Mouse (Mus musculus) gastrocnemius, postnatal 36 days (tissue): ENCODE measurements around the gene Tmem245. TPM values are rescaled to one million over a fixed set of nuclear protein-coding genes. Genes with fewer than 3 reads are reported as not detected.
"Not testable (repeated sequence)": the region's sequence is repeated elsewhere in the genome, so short reads cannot be mapped to it uniquely, and the experiment has no call there.

ENCODE experiments used
- DNase-seq, 2 experiments: peaks; one replicate each; pipeline ENCODE4 v3.0.0; 2022
- intact Hi-C: fragments of 180-260 bp; cut with DNase I; formaldehyde crosslinking; loops from one replicate; pipeline ENCODE4 v1.15.1; 2025
- total RNA-seq, 2 experiments: library from RNA; stranded (reverse); gene quantifications; 2 replicates each; pipeline ENCODE4 v1.2.3; 2021

Gene Tmem245
- total RNA-seq, 2 experiments from 2014 or later: 16.3 to 23.9 TPM

- DNase-seq, intact Hi-C loops: not testable (repeated sequence)
These were observed 76.7 kb downstream of the Tmem245 start for GRCm38 (mm10) chr4:56870541-56870940.

GRCm38 (mm10) chr4:56867761-56868160 lies 79.5 kb downstream of the Tmem245 start:
- intact Hi-C loops: no loop called here
- no peak for DNase-seq

- peak in 1 of 2 experiments; percentile 25 for DNase-seq
- intact Hi-C loops: no loop called here
These were observed 81.3 kb downstream of the Tmem245 start for GRCm38 (mm10) chr4:56865971-56866370.

GRCm38 (mm10) chr4:56865003-56865511 lies 82.2 kb downstream of the Tmem245 start, which contains the start of gene Ctnnal1:
Gene Ctnnal1 (minus strand): TSS chr4:56865188.
- intact Hi-C loops: no loop called here
- peak; percentile 78 to 82 for DNase-seq

- DNase-seq: no peak
- intact Hi-C loops: no loop called here
These were observed 82.7 kb downstream of the Tmem245 start for GRCm38 (mm10) chr4:56864417-56865001.

- no peak for DNase-seq
- intact Hi-C loops: no loop called here
These were observed 83.2 kb downstream of the Tmem245 start for GRCm38 (mm10) chr4:56864016-56864415.

GRCm38 (mm10) chr4:56861551-56861950 lies 85.7 kb downstream of the Tmem245 start:
- intact Hi-C loops: no loop called here
- DNase-seq: no peak

GRCm38 (mm10) chr4:56858733-56859132 lies 88.5 kb downstream of the Tmem245 start:
- intact Hi-C loops: no loop called here
- DNase-seq: no peak

- intact Hi-C loops: no loop called here
- no peak for DNase-seq
These were observed 90.8 kb downstream of the Tmem245 start for GRCm38 (mm10) chr4:56856371-56856949.

- DNase-seq: no peak
- intact Hi-C loops: no loop called here
These were observed 91.3 kb downstream of the Tmem245 start for GRCm38 (mm10) chr4:56855935-56856334.

- intact Hi-C loops: no loop called here
- no peak for DNase-seq
These were observed 96.5 kb downstream of the Tmem245 start for GRCm38 (mm10) chr4:56850724-56851123.

- DNase-seq: no peak
- intact Hi-C loops: no loop called here
These were observed 99.2 kb downstream of the Tmem245 start for GRCm38 (mm10) chr4:56848044-56848443.

- intact Hi-C loops: no loop called here
These were observed 99.8 kb downstream of the Tmem245 start for GRCm38 (mm10) chr4:56847400-56847799.

GRCm38 (mm10) chr4:56845896-56846533 lies 101.2 kb downstream of the Tmem245 start:
- intact Hi-C loops: no loop called here
- no peak for DNase-seq

More at GRCm38 (mm10) chr4:56847400-56847799, 99.8 kb downstream of the Tmem245 start:
- DNase-seq: no peak

GRCm38 (mm10) chr4:56844911-56845310 lies 102.3 kb downstream of the Tmem245 start:
- no peak for DNase-seq
- intact Hi-C loops: no loop called here

GRCm38 (mm10) chr4:56843963-56844362 lies 103.3 kb downstream of the Tmem245 start:
- intact Hi-C loops: no loop called here
- no peak for DNase-seq

- intact Hi-C loops: no loop called here
- no peak for DNase-seq
These were observed 104.7 kb downstream of the Tmem245 start for GRCm38 (mm10) chr4:56842501-56842900.

GRCm38 (mm10) chr4:56840297-56840696 lies 106.9 kb downstream of the Tmem245 start:
- intact Hi-C loops: no loop called here
- DNase-seq: no peak

GRCm38 (mm10) chr4:56837661-56838060 lies 109.6 kb downstream of the Tmem245 start:
- DNase-seq: no peak
- intact Hi-C loops: no loop called here

GRCm38 (mm10) chr4:56831998-56832397 lies 115.2 kb downstream of the Tmem245 start:
- DNase-seq: no peak
- intact Hi-C loops: no loop called here

- intact Hi-C loops: no loop called here
- DNase-seq: no peak
These were observed 116.1 kb downstream of the Tmem245 start for GRCm38 (mm10) chr4:56831013-56831609.
